In genomic region chrX:74352645-74353466, GRCm38 (mm10) we compare ENCODE assay signal across 8 mouse cellular contexts. TPM values are rescaled to one million over a fixed set of nuclear protein-coding genes. Genes with fewer than 3 reads are reported as not detected.
A peak's percentile ranks its signal among the peaks of the same experiment; 100 is the strongest.
DNase-seq lines count a peak whose midpoint lies in the region; ATAC-seq lines count a peak whose summit lies in the region.

No protein-coding gene starts in this region.

- peak overlapping the region; percentile 57 for H3K4me3 ChIP-seq in lung, embryonic 16.5 days (ENCODE audit: low read length)
- H3K4me3 ChIP-seq in embryonic facial prominence, embryonic 12.5 days, result peak overlapping the region; percentile 45
- H3K4me3 ChIP-seq in limb, embryonic 10.5 days, result peak overlapping the region; percentile 56
- peak overlapping the region; percentile 44 for H3K4me3 ChIP-seq in neural tube, embryonic 15.5 days (replicated peaks)

- DNase-seq in lung, adult 18-20 months, result no peak
- DNase-seq in limb, embryonic 10.5 days (ENCODE audit: low spot score), result no peak
- no peak for DNase-seq in left cerebral cortex, postnatal 4 days
- DNase-seq in left cerebral cortex, adult 11 months (ENCODE audit: low spot score), result no peak

- H3K36me3 ChIP-seq in lung, embryonic 16.5 days (ENCODE audit: control insufficient read depth, insufficient read depth, low read length), result no peaks in the 10 kb centered on the region
- H3K36me3 ChIP-seq in embryonic facial prominence, embryonic 12.5 days, result no peaks in the 10 kb centered on the region
- H3K36me3 ChIP-seq in limb, embryonic 10.5 days, result no peaks in the 10 kb centered on the region
- no peaks in the 10 kb centered on the region for H3K36me3 ChIP-seq in neural tube, embryonic 15.5 days

- WGBS in lung, embryonic 16.5 days, result 21% methylated on average over 13 of the region's 13 CpGs
- WGBS in embryonic facial prominence, embryonic 12.5 days, result 31% methylated on average over 13 of the region's 13 CpGs
- WGBS in limb, embryonic 10.5 days, result 25% methylated on average over 13 of the region's 13 CpGs
- WGBS in neural tube, embryonic 15.5 days, result 17% methylated on average over 13 of the region's 13 CpGs

- H3K27ac ChIP-seq in lung, embryonic 16.5 days (ENCODE audit: low read length), result peak overlapping the region; percentile 36; the same call in 1 of the 2 replicates
- peak overlapping the region; percentile 36; the same call in 1 of the 2 replicates for H3K27ac ChIP-seq in embryonic facial prominence, embryonic 12.5 days
- H3K27ac ChIP-seq in limb, embryonic 10.5 days, result peak overlapping the region; percentile 80
- H3K27ac ChIP-seq in neural tube, embryonic 15.5 days (replicated peaks), result peak overlapping the region; percentile 63

- H3K27me3 ChIP-seq in lung, embryonic 16.5 days (ENCODE audit: control insufficient read depth, insufficient read depth, low read depth, low read length), result no peaks in the 10 kb centered on the region
- H3K27me3 ChIP-seq in embryonic facial prominence, embryonic 12.5 days, result no peaks in the 10 kb centered on the region
- H3K27me3 ChIP-seq in limb, embryonic 10.5 days (ENCODE audit: low read depth, poor library complexity, severe bottlenecking), result no peaks in the 10 kb centered on the region
- H3K27me3 ChIP-seq in neural tube, embryonic 15.5 days (replicated peaks), result no peaks in the 10 kb centered on the region

- H3K4me1 ChIP-seq in lung, embryonic 16.5 days (replicated peaks; ENCODE audit: control insufficient read depth, insufficient read depth, low read length), result no peaks in the 10 kb centered on the region
- no peaks in the 10 kb centered on the region for H3K4me1 ChIP-seq in embryonic facial prominence, embryonic 12.5 days
- H3K4me1 ChIP-seq in limb, embryonic 10.5 days, result no peaks in the 10 kb centered on the region
- peaks cover 5% of the 10 kb centered on the region; the same call in 1 of the 2 replicates for H3K4me1 ChIP-seq in neural tube, embryonic 15.5 days

- peak; percentile 54 for ATAC-seq in lung, embryonic 16.5 days (ENCODE audit: low read depth)
- ATAC-seq in embryonic facial prominence, embryonic 12.5 days (ENCODE audit: insufficient number of reproducible peaks, insufficient read depth, low FRiP score, low TSS enrichment), result 0 out of 2 replicates have a peak, but pooled peaks have one; percentile 47
- peak; percentile 82 for ATAC-seq in neural tube, embryonic 15.5 days (ENCODE audit: low FRiP score)
- no peak for ATAC-seq in megakaryocyte-erythroid progenitor cell, adult 5-6 weeks (replicated peaks; ENCODE audit: low FRiP score, low TSS enrichment, poor library complexity, severe bottlenecking)

- intact Hi-C loops in left cerebral cortex, postnatal 4 days (cut with DNase I), result no loop called here

- peak overlapping the region; percentile 71 for H3K9ac ChIP-seq in lung, embryonic 16.5 days (ENCODE audit: low read length)
- H3K9ac ChIP-seq in embryonic facial prominence, embryonic 12.5 days, result peak overlapping the region; percentile 63
- H3K9ac ChIP-seq in neural tube, embryonic 15.5 days (replicated peaks), result peak overlapping the region; percentile 37

- no peaks in the 10 kb centered on the region for H3K9me3 ChIP-seq in lung, embryonic 16.5 days (ENCODE audit: control insufficient read depth, low read length)
- H3K9me3 ChIP-seq in embryonic facial prominence, embryonic 12.5 days, result no peaks in the 10 kb centered on the region
- H3K9me3 ChIP-seq in limb, embryonic 10.5 days (replicated peaks), result no peaks in the 10 kb centered on the region
- no peaks in the 10 kb centered on the region for H3K9me3 ChIP-seq in neural tube, embryonic 15.5 days (replicated peaks)

- H3K4me2 ChIP-seq in lung, embryonic 16.5 days (ENCODE audit: low read depth, low read length), result peak overlapping the region; percentile 67
- H3K4me2 ChIP-seq in embryonic facial prominence, embryonic 12.5 days (replicated peaks), result peak overlapping the region; percentile 50
- H3K4me2 ChIP-seq in neural tube, embryonic 15.5 days, result peak overlapping the region; percentile 54

RNA-seq across cellular contexts. Expression of gene Lage3, which starts 0.6 kb away (rescaled TPM):
- 109 and 117 TPM in 2 replicates for polyA plus RNA-seq in lung, embryonic 16.5 days (2015; fragmentation: Nextera tagmentation; extraction: Ambion mirVana)
- 114 and 122 TPM in 2 replicates for polyA plus RNA-seq in embryonic facial prominence, embryonic 12.5 days (2016; fragmentation: Nextera tagmentation; extraction: Ambion mirVana)
- polyA plus RNA-seq in limb, embryonic 10.5 days (2016; fragmentation: Nextera tagmentation; extraction: Ambion mirVana), result 113 and 125 TPM in 2 replicates
- 77.5 and 86.0 TPM in 2 replicates for polyA plus RNA-seq in neural tube, embryonic 15.5 days (2015; fragmentation: Nextera tagmentation; extraction: Ambion mirVana)
- total RNA-seq in left cerebral cortex, postnatal 4 days (2021), result 10 to 100 TPM; 34.2 to 34.5 TPM
- 62.4 and 101 TPM in 2 replicates for total RNA-seq in megakaryocyte-erythroid progenitor cell, adult 5-6 weeks (2014; fragmentation: Nextera tagmentation)
- 29.6 and 35.2 TPM in 2 replicates for total RNA-seq in megakaryocyte-erythroid progenitor cell, adult 5-6 weeks (2017)

RNA-seq across cellular contexts. Expression of gene Ubl4a, which starts 20.2 kb away (rescaled TPM):
- 85.5 and 86.2 TPM in 2 replicates for polyA plus RNA-seq in lung, embryonic 16.5 days (2015; fragmentation: Nextera tagmentation; extraction: Ambion mirVana)
- 62.1 and 62.2 TPM in 2 replicates for polyA plus RNA-seq in embryonic facial prominence, embryonic 12.5 days (2016; fragmentation: Nextera tagmentation; extraction: Ambion mirVana)
- polyA plus RNA-seq in limb, embryonic 10.5 days (2016; fragmentation: Nextera tagmentation; extraction: Ambion mirVana), result 57.7 and 59.8 TPM in 2 replicates
- 65.9 and 68.3 TPM in 2 replicates for polyA plus RNA-seq in neural tube, embryonic 15.5 days (2015; fragmentation: Nextera tagmentation; extraction: Ambion mirVana)
- 10 to 100 TPM; 43.2 to 48.8 TPM for total RNA-seq in left cerebral cortex, postnatal 4 days (2021)
- 35.0 and 64.6 TPM in 2 replicates for total RNA-seq in megakaryocyte-erythroid progenitor cell, adult 5-6 weeks (2014; fragmentation: Nextera tagmentation)
- 14.1 and 24.5 TPM in 2 replicates for total RNA-seq in megakaryocyte-erythroid progenitor cell, adult 5-6 weeks (2017)

RNA-seq across cellular contexts. Expression of gene Slc10a3, which starts 20.3 kb away (rescaled TPM):
- 19.1 and 21.8 TPM in 2 replicates for polyA plus RNA-seq in lung, embryonic 16.5 days (2015; fragmentation: Nextera tagmentation; extraction: Ambion mirVana)
- 16.4 and 18.2 TPM in 2 replicates for polyA plus RNA-seq in embryonic facial prominence, embryonic 12.5 days (2016; fragmentation: Nextera tagmentation; extraction: Ambion mirVana)
- polyA plus RNA-seq in limb, embryonic 10.5 days (2016; fragmentation: Nextera tagmentation; extraction: Ambion mirVana), result 12.2 and 13.2 TPM in 2 replicates
- 8.9 and 9.5 TPM in 2 replicates for polyA plus RNA-seq in neural tube, embryonic 15.5 days (2015; fragmentation: Nextera tagmentation; extraction: Ambion mirVana)
- total RNA-seq in left cerebral cortex, postnatal 4 days (2021), result 1 to 10 TPM; 2.7 to 3.8 TPM
- 6.7 and 16.4 TPM in 2 replicates for total RNA-seq in megakaryocyte-erythroid progenitor cell, adult 5-6 weeks (2014; fragmentation: Nextera tagmentation)
- total RNA-seq in megakaryocyte-erythroid progenitor cell, adult 5-6 weeks (2017), result 11.5 and 11.6 TPM in 2 replicates

RNA-seq across cellular contexts. Expression of gene Plxna3, which starts 24.0 kb away (rescaled TPM):
- polyA plus RNA-seq in lung, embryonic 16.5 days (2015; fragmentation: Nextera tagmentation; extraction: Ambion mirVana), result 7.5 and 9.9 TPM in 2 replicates
- polyA plus RNA-seq in embryonic facial prominence, embryonic 12.5 days (2016; fragmentation: Nextera tagmentation; extraction: Ambion mirVana), result 25.1 and 31.1 TPM in 2 replicates
- polyA plus RNA-seq in limb, embryonic 10.5 days (2016; fragmentation: Nextera tagmentation; extraction: Ambion mirVana), result 14.4 and 17.1 TPM in 2 replicates
- polyA plus RNA-seq in neural tube, embryonic 15.5 days (2015; fragmentation: Nextera tagmentation; extraction: Ambion mirVana), result 33.8 and 41.9 TPM in 2 replicates
- 100 to 1,000 TPM; 172 to 190 TPM for total RNA-seq in left cerebral cortex, postnatal 4 days (2021)
- total RNA-seq in megakaryocyte-erythroid progenitor cell, adult 5-6 weeks (2014; fragmentation: Nextera tagmentation), result 3.9 and 14.8 TPM in 2 replicates
- total RNA-seq in megakaryocyte-erythroid progenitor cell, adult 5-6 weeks (2017), result 0.80 TPM in 2 replicates

RNA-seq across cellular contexts. Expression of gene Fam50a, which starts 40.0 kb away (rescaled TPM):
- 64.9 and 65.6 TPM in 2 replicates for polyA plus RNA-seq in lung, embryonic 16.5 days (2015; fragmentation: Nextera tagmentation; extraction: Ambion mirVana)
- polyA plus RNA-seq in embryonic facial prominence, embryonic 12.5 days (2016; fragmentation: Nextera tagmentation; extraction: Ambion mirVana), result 66.3 and 68.5 TPM in 2 replicates
- 55.3 and 62.7 TPM in 2 replicates for polyA plus RNA-seq in limb, embryonic 10.5 days (2016; fragmentation: Nextera tagmentation; extraction: Ambion mirVana)
- polyA plus RNA-seq in neural tube, embryonic 15.5 days (2015; fragmentation: Nextera tagmentation; extraction: Ambion mirVana), result 60.0 and 62.1 TPM in 2 replicates
- 10 to 100 TPM; 45.7 to 49.8 TPM for total RNA-seq in left cerebral cortex, postnatal 4 days (2021)
- total RNA-seq in megakaryocyte-erythroid progenitor cell, adult 5-6 weeks (2014; fragmentation: Nextera tagmentation), result 32.6 and 39.6 TPM in 2 replicates
- total RNA-seq in megakaryocyte-erythroid progenitor cell, adult 5-6 weeks (2017), result 62.1 and 75.4 TPM in 2 replicates
